Mouse (Mus musculus) heart, embryonic 13.5 days (tissue): ENCODE measurements around the gene Gse1. TPM values are rescaled to one million over a fixed set of nuclear protein-coding genes. Genes with fewer than 3 reads are reported as not detected.

Source experiments
- ATAC-seq: fragments of 200-750 bp; cut with Nextera tagmentation; 2 replicates; pipeline ENCODE4 v1.8.0; 2017; ENCODE audit warnings: moderate TSS enrichment; ENCODE audit not compliant: insufficient number of reproducible peaks, low FRiP score, low TSS enrichment; ENCODE audit errors: extremely low read depth
- H3K27ac ChIP-seq: fragments of 300-500 bp; sonication (generic); replicated peaks from 2 replicates; pipeline ENCODE4 v1.5.1; 2015; ENCODE audit warnings: moderate library complexity, mild to moderate bottlenecking, inconsistent platforms
- H3K27me3 ChIP-seq: fragments of 300-500 bp; sonication (generic); replicated peaks from 2 replicates; pipeline ENCODE4 v1.6.1; 2015; ENCODE audit warnings: mild to moderate bottlenecking, inconsistent platforms
- H3K36me3 ChIP-seq: fragments of 300-500 bp; sonication (generic); 2 replicates; pipeline ENCODE4 v1.6.1; 2015; ENCODE audit warnings: mild to moderate bottlenecking, inconsistent platforms
- H3K4me1 ChIP-seq: fragments of 300-500 bp; sonication (generic); 2 replicates; pipeline ENCODE4 v1.6.1; 2015; ENCODE audit warnings: inconsistent platforms
- H3K4me2 ChIP-seq: fragments of 300-500 bp; sonication (generic); 2 replicates; pipeline ENCODE4 v1.6.1; 2015; ENCODE audit warnings: inconsistent platforms, mild to moderate bottlenecking, moderate library complexity
- H3K4me3 ChIP-seq: fragments of 300-500 bp; sonication (generic); 2 replicates; pipeline ENCODE4 v1.5.1; 2015; ENCODE audit warnings: moderate library complexity, mild to moderate bottlenecking, inconsistent platforms
- H3K9ac ChIP-seq: fragments of 300-500 bp; sonication (generic); 2 replicates; pipeline ENCODE4 v1.6.1; 2015; ENCODE audit warnings: inconsistent platforms, mild to moderate bottlenecking, moderate library complexity
- H3K9me3 ChIP-seq: fragments of 300-500 bp; sonication (generic); 2 replicates; pipeline ENCODE4 v1.6.1; 2016; ENCODE audit warnings: inconsistent platforms
- WGBS: fragments of 180-500 bp; shearing (Covaris S2); methylation state at CpG from one replicate; pipeline ENCODE4 v1.1.7; 2015; ENCODE audit warnings: mixed read lengths; 5-methylcytosine and 5-hydroxymethylcytosine counted together
- polyA plus RNA-seq: library from polyadenylated mRNA; unstranded; fragments of >200 nt; fragmentation: Nextera tagmentation; extraction: Ambion mirVana; gene quantifications from 2 replicates; pipeline ENCODE4 v1.2.1, GENCODE M21; 2015

The Gse1 gene
- polyA plus RNA-seq, 1 experiment from 2014 or later, result 8.5 TPM

DNA sequence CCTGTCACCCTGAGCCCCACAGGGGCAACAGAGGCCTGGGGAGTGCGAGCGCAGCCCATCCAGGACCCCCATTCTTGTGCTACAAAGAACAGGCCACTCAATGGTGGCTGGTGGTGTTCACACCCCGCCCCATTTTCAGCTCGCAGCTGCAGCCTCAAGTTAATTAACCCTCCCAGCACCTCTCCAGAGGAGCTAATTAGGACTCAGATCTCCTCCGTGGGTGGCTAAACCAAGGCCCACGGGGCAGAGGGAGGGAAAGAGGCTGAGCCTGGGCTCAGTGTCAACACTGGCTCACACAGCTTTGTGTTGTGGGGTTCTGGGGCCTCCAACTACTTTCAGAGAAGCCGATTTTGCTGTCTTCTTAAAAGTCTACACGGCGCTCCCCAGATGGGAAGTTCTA is 75.8 kb downstream of the Gse1 start:
- H3K9ac ChIP-seq, result peak overlapping the region; percentile 14; the same call in 1 of the 2 replicates
- H3K27ac ChIP-seq, result no peak overlapping the region
- H3K4me1 ChIP-seq, result peaks cover 39% of the 10 kb centered on the region

DNA sequence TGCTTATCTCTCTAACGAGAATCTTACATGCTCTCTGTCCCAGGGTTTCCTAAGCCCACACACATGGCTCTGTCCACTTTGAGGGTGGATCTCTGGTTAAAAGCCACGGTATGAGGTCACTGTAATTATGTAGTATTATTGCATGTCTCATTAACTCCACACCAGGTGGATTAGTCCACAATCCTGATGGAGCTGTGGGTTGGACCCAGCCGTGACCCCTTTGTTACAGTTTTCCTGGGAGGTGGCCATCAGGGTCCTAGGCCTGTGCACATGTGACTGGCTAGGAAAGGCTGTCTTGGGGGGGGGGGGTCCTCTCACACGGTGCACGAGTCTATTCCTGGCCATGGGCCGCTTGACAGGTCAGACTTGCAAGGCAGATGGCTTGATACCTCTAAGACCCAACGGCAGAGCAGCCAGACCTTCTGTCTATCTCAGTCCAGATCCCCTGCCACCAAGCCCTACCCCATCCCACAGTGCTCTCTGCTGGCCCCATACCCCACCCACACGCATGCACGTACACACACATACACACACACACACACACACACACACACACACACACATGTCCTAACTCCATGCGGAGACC is 77.6 kb downstream of the Gse1 start:
- no peaks in the 10 kb centered on the region for H3K36me3 ChIP-seq
- no peak overlapping the region for H3K27ac ChIP-seq
- peaks cover 36% of the 10 kb centered on the region for H3K27me3 ChIP-seq
- no peak overlapping the region for H3K4me3 ChIP-seq
- 69% methylated on average over 10 of the region's 10 CpGs for WGBS
- H3K9ac ChIP-seq, result no peak overlapping the region
- peaks cover 39% of the 10 kb centered on the region for H3K4me1 ChIP-seq
- no peak overlapping the region for H3K4me2 ChIP-seq
- no peaks in the 10 kb centered on the region for H3K9me3 ChIP-seq
- no peak for ATAC-seq

More for the DNA sequence above, 75.8 kb downstream of the Gse1 start:
- no peak overlapping the region for H3K4me3 ChIP-seq
- no peak overlapping the region for H3K4me2 ChIP-seq
- no peaks in the 10 kb centered on the region for H3K9me3 ChIP-seq
- 60% methylated on average over 9 of the region's 9 CpGs for WGBS
- no peak for ATAC-seq
- peaks cover 27% of the 10 kb centered on the region for H3K27me3 ChIP-seq
- no peaks in the 10 kb centered on the region for H3K36me3 ChIP-seq

DNA sequence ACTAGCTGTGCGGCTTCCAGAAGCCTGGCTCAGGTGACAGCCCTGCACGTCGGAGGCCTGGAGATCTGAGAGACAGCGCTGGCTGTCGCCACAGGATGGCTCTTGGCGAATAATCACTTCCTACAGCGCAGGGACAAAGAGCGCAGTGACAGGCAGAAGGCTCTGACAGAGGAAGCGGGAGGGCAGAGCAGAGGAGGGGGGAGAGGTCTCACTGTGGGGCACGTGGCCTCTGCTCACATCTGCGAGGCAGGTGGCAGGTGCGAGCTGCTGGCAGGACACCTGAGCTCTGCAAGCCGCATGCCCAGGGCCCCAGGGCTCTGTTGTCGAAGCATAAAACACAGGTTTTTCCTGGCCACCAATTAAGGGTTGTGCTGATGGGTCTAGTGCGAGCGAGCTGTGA is 78.8 kb downstream of the Gse1 start:
- H3K4me1 ChIP-seq, result peaks cover 35% of the 10 kb centered on the region
- H3K9ac ChIP-seq, result peak overlapping the region; percentile 29; the same call in 1 of the 2 replicates
- peak overlapping the region; percentile 45 for H3K4me2 ChIP-seq
- H3K36me3 ChIP-seq, result no peaks in the 10 kb centered on the region
- H3K9me3 ChIP-seq, result no peaks in the 10 kb centered on the region
- no peak for ATAC-seq
- H3K27me3 ChIP-seq, result peaks cover 36% of the 10 kb centered on the region
- whole genome bisulfite sequencing, result 9% methylated on average over 16 of the region's 16 CpGs
- H3K27ac ChIP-seq, result no peak overlapping the region
- no peak overlapping the region for H3K4me3 ChIP-seq

DNA sequence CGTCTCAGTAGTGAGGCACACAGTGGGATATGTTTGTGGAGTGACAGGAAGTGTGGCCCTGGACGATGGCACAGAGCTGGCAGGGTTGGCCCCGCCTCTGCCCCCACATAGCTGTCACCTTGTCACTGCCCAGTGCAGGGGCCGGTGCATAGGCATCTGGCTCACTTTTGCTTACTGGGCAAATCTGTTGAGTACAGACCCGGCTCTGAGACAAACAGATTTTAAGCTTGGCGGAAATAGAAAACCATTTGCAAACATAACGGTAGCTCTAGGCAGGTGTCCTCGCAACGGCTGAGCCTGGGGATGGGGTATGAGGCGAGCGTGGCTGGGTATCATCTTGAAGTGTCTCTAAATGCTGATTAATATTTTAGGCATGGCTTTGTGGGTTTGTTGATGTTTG is 79.3 kb downstream of the Gse1 start:
- no peaks in the 10 kb centered on the region for H3K36me3 ChIP-seq
- peaks cover 35% of the 10 kb centered on the region for H3K4me1 ChIP-seq
- WGBS, result 50% methylated on average over 11 of the region's 11 CpGs
- H3K4me3 ChIP-seq, result no peak overlapping the region
- no peak overlapping the region for H3K27ac ChIP-seq
- ATAC-seq, result no peak
- H3K27me3 ChIP-seq, result peaks cover 36% of the 10 kb centered on the region
- H3K4me2 ChIP-seq, result peak overlapping the region; percentile 45
- H3K9ac ChIP-seq, result 0 out of 2 replicates have a peak overlapping the region, but pooled peaks have one; percentile 52
- no peaks in the 10 kb centered on the region for H3K9me3 ChIP-seq

DNA sequence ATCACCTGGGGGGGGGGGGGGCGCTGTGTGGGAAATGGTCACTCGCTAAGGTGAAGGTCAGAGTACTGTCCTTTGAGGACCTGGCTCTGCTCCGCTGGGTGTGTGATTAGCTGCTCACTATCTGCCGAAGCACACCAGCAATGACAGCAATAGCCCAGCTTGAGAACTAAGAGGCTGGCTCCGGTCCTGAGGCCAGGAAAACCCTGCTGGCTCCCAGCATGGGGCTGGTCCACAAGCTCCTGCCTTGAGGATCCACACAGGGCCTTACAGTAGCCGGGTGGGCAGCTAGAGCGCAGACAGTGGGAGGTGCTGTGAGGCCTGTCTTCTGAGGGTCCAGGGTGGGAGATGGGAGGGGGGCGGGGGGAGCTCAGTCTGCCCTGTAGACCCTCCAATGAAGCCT is 79.9 kb downstream of the Gse1 start:
- Histone ChIP-seq H3K9ac (peak overlapping the region; percentile 25; the same call in 1 of the 2 replicates), H3K27me3 (peaks cover 36% of the 10 kb centered on the region), H3K4me3 (no peak overlapping the region), H3K9me3 (no peaks in the 10 kb centered on the region), H3K4me1 (peaks cover 35% of the 10 kb centered on the region), H3K4me2 (no peak overlapping the region), H3K27ac (no peak overlapping the region), H3K36me3 (no peaks in the 10 kb centered on the region)
- ATAC-seq, result no peak
- 34% methylated on average over 8 of the region's 8 CpGs for WGBS

DNA sequence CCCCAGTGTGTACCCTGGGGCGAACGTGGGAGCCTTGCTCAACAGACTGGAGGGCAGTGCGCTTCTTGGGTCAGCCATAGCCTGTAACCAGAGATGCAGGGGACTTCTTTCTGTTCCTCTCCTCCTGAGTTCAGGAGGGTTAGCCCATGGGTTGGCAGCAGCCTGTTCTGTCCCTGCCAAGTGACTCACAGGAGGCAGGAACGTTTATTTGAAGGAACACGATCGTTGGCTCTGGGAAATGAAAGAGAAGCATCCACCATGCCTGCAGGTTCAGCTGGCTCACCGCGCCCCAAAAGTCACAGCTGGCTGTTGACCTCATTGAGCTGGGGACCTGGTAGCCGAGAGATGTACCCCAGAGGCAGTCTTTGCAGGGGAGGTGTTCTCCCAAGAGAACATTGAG is 80.3 kb downstream of the Gse1 start:
- Histone ChIP-seq H3K4me3 (no peak overlapping the region), H3K27ac (no peak overlapping the region), H3K9ac (peak overlapping the region; percentile 25; the same call in 1 of the 2 replicates), H3K4me2 (no peak overlapping the region), H3K9me3 (no peaks in the 10 kb centered on the region), H3K27me3 (peaks cover 36% of the 10 kb centered on the region), H3K36me3 (no peaks in the 10 kb centered on the region), H3K4me1 (peaks cover 35% of the 10 kb centered on the region)
- WGBS, result 64% methylated on average over 9 of the region's 9 CpGs
- no peak for ATAC-seq

DNA sequence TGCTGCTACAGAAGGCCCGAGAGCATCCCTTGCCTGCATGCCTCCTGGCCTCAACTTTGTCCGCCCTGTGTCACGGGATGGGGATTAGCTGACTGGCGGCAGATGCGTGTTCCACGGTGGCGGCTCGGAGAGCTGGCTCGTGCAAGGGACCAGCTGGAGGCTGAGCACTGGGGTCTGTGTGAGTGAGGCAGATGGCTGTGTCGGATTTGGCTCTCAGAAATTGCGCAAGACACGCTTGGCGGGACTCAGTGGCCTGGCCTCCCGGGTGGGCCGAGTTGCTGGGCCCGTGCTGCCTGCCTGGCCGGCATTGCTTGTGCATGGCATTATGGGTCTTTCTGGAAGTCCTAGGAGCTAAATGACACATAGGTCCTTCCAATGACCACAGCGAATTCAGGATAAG is 81.1 kb downstream of the Gse1 start:
- ATAC-seq, result no peak
- 77% methylated on average over 18 of the region's 18 CpGs for WGBS
- no peak overlapping the region for H3K27ac ChIP-seq
- H3K4me1 ChIP-seq, result peaks cover 32% of the 10 kb centered on the region
- no peak overlapping the region for H3K4me2 ChIP-seq
- peaks cover 33% of the 10 kb centered on the region for H3K27me3 ChIP-seq
- H3K36me3 ChIP-seq, result no peaks in the 10 kb centered on the region
- H3K9ac ChIP-seq, result no peak overlapping the region
- H3K4me3 ChIP-seq, result no peak overlapping the region
- no peaks in the 10 kb centered on the region for H3K9me3 ChIP-seq

DNA sequence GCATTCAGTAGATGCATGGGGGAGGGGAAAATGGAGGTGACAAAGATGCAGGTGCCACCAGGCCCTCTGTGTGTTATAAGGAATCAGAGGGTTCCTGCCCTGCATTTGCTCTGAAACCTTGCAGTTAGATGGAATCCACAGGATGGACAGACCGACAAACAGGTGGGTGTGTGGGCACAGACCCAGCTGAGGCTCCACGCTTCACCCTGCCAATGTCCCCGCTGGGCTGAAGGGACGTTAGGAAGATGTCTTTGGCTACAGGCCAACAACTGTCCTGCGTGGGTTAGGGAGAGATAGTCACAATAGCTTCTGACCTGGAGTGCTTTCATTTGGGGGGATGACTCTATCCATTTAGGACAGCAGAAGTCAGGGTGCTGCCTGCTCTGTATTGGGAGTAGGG is 81.8 kb downstream of the Gse1 start:
- H3K27me3 ChIP-seq, result peaks cover 33% of the 10 kb centered on the region
- H3K27ac ChIP-seq, result no peak overlapping the region
- H3K9me3 ChIP-seq, result no peaks in the 10 kb centered on the region
- no peak overlapping the region for H3K4me2 ChIP-seq
- no peak overlapping the region for H3K9ac ChIP-seq
- no peaks in the 10 kb centered on the region for H3K36me3 ChIP-seq
- WGBS, result 50% methylated on average over 5 of the region's 5 CpGs
- peaks cover 32% of the 10 kb centered on the region for H3K4me1 ChIP-seq
- ATAC-seq, result no peak
- H3K4me3 ChIP-seq, result no peak overlapping the region

DNA sequence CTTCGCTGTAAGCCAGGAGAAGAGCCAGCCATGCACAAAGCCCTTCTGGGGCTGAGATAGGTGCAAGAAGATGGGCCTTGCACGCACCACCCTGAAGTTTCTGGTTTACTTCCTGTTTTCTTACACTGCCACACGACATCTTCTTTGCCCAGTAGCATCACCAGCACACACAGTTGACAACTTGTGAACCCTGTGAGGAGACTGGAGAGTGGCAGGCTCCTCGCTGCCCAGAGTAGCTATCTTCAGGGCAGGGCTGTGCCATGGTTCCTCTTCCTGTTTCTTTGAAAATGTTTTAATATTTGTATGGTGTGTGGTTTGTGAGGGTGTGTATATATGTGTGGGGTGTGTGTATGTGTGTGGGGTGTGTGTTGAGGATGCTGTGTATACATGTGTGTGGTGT is 84.2 kb downstream of the Gse1 start:
- no peak for ATAC-seq
- Histone ChIP-seq H3K36me3 (no peaks in the 10 kb centered on the region), H3K4me1 (peaks cover 24% of the 10 kb centered on the region), H3K9me3 (no peaks in the 10 kb centered on the region), H3K9ac (no peak overlapping the region), H3K27ac (no peak overlapping the region), H3K4me3 (no peak overlapping the region), H3K4me2 (no peak overlapping the region), H3K27me3 (peaks cover 24% of the 10 kb centered on the region)
- 81% methylated on average over 4 of the region's 4 CpGs for WGBS

DNA sequence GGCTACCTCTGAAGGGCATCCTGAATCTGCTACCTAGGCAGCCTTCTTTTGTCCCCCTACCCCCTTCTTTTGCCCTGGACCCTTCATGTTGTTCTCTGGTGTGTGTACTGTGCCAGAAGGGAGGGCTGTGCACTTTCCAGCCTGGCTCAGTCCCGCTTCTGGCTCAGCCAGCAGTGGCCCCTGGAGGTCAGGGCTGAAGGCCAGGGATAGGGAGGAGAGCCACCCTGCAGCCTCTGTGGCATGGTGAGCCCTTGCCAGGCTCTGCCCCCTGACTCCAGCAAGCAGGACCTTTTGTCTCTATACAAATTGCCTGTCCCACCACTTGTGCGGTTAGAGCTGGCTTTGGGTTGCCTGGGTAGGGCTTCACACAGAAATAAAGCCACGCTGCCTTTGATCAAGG is 85.4 kb downstream of the Gse1 start:
- H3K27ac ChIP-seq, result no peak overlapping the region
- no peak overlapping the region for H3K4me3 ChIP-seq
- WGBS, result 73% methylated on average over 3 of the region's 3 CpGs
- H3K9ac ChIP-seq, result no peak overlapping the region
- H3K27me3 ChIP-seq, result peaks cover 12% of the 10 kb centered on the region
- no peaks in the 10 kb centered on the region for H3K36me3 ChIP-seq
- H3K9me3 ChIP-seq, result no peaks in the 10 kb centered on the region
- no peak overlapping the region for H3K4me2 ChIP-seq
- peaks cover 11% of the 10 kb centered on the region for H3K4me1 ChIP-seq
- no peak for ATAC-seq

DNA sequence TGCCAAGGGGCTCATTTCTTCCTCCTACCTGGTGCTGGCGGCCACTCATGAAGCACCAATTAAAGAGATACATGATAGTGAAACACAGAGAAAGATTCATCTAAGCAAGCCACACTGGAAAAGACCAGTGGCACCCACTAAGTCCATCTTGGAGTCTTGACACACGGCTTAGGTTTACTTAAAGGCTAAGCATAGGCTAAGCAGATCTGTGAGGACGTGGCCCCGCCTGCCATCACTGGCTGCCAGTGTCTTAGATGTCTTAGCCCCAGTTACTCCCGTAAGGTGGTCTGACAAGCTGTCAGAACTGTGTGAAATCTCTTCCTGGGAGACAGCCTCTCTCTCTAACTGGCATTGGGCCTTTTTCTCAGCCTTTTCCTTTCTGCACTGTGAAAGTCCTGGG is 86.7 kb downstream of the Gse1 start:
- Histone ChIP-seq H3K4me3 (no peak overlapping the region), H3K9me3 (no peaks in the 10 kb centered on the region), H3K4me1 (peaks cover 11% of the 10 kb centered on the region), H3K27me3 (peaks cover under 1% of the 10 kb centered on the region), H3K36me3 (no peaks in the 10 kb centered on the region), H3K4me2 (no peak overlapping the region), H3K27ac (no peak overlapping the region), H3K9ac (no peak overlapping the region)
- 80% methylated on average over 5 of the region's 5 CpGs for WGBS
- ATAC-seq, result no peak

DNA sequence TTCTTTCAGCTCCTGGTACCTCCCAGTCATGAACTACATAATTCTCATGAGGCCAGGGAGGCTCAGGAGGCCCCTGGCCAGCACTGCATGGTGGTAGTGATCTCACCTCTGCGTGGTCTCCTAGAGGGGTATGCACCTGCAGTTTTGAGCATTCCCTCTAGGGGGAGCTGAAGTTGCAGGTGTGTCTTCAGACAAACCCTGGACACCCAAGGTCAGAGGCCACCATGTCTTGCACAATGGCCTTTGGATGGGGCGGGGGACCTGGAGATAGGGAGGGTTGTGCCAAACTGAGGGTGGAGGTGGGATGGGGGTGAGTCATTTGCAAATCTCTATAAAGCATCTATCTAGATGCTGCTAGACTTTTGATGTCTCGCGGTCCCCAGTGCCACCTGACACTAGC is 87.4 kb downstream of the Gse1 start:
- H3K4me1 ChIP-seq, result peaks cover 7% of the 10 kb centered on the region; the same call in 1 of the 2 replicates
- WGBS, result 84% methylated on average over 4 of the region's 4 CpGs
- H3K4me3 ChIP-seq, result no peak overlapping the region
- H3K9ac ChIP-seq, result no peak overlapping the region
- H3K27ac ChIP-seq, result no peak overlapping the region
- no peak overlapping the region for H3K4me2 ChIP-seq
- H3K36me3 ChIP-seq, result no peaks in the 10 kb centered on the region
- no peaks in the 10 kb centered on the region for H3K9me3 ChIP-seq
- H3K27me3 ChIP-seq, result no peaks in the 10 kb centered on the region
- no peak for ATAC-seq
